Mouse (Mus musculus): ENCODE data around the gene Coro1b. TPM values are rescaled to one million over a fixed set of nuclear protein-coding genes. Genes with fewer than 3 reads are reported as not detected.
A peak's percentile ranks its signal among the peaks of the same experiment; 100 is the strongest.

Coro1b gene
- total RNA-seq (2014; rRNA removed) (96.1 and 116 TPM in 2 replicates), polyA plus RNA-seq (2015; fragmentation: Nextera tagmentation; extraction: Ambion mirVana) (95.2 and 104 TPM in 2 replicates)

DNA sequence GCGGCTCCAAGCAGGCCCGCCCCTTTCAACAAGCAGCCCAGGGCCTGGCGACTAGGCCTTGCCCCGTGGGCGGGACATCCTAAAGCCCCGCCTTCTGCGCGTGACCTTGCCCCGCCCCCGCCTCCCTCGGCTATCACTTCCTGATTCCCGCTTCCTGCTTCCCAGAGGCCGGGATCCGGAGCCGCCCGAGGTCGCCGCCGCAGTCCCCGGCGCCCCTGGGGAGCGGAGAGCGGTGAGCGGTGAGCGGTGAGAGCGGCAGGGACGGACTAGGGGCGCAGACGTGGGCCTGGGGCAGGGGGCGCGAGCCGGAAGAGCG, at the start of gene Coro1b:
Gene Coro1b (plus strand): TSS at position 129 of the 316 bp plus-strand sequence.
- Histone ChIP-seq H3K4me2 (ENCODE audit: low read depth, low read length, poor library complexity, severe bottlenecking) (peak within 1 kb of the TSS; percentile 91), H3K27ac (ENCODE audit: low read depth, low read length) (peak within 1 kb of the TSS; percentile 69), H3K9ac (replicated peaks; ENCODE audit: low read length, poor library complexity, severe bottlenecking) (peak within 1 kb of the TSS; percentile 94), H3K4me1 (ENCODE audit: insufficient read depth, low read length) (peaks cover 7% of the 10 kb centered on the region; the same call in 1 of the 2 replicates), H3K27me3 (ENCODE audit: insufficient read depth, low read length) (no peaks in the 10 kb centered on the region), H3K36me3 (ENCODE audit: insufficient read depth, low read length) (peaks cover 21% of the 10 kb centered on the region), H3K9me3 (ENCODE audit: low read length) (no peaks in the 10 kb centered on the region), H3K4me3 (ENCODE audit: low read depth, low read length) (peak within 1 kb of the TSS; percentile 88)
- 1% methylated on average over 30 of the region's 33 CpGs for WGBS
- DNase-seq (ENCODE audit: low spot score), result peak; percentile 92
- ATAC-seq (ENCODE audit: low FRiP score), result peak; percentile 87
- no peak for TF ChIP-seq CTCF (IDR thresholded peaks at IDR 0.05)

DNA sequence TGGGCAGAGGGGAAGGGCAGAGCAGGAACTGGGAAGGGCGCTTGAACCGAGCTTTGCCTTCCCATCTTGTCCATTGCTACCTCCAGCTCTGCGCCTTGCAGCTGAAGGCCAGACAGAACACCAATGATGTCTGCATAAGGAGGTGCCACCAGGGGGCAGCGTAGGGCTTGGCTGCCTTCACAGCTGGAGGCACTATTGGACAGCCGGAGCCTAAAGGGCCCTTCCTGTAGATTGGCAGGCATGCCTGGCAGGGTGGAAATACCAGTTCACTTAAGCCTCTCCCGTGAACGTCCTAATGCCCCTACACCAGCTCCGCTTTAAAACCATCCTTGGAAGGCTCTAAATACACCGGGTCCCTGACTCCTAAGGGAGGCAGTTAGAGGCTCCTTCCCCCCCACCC, 49.4 kb upstream of the Coro1b start:
- H3K36me3 ChIP-seq (ENCODE audit: insufficient read depth, low read length), result peaks cover 8% of the 10 kb centered on the region
- DNase-seq (ENCODE audit: low spot score) (peak; percentile 91), ATAC-seq (ENCODE audit: low FRiP score) (no peak)
- H3K4me1 ChIP-seq (ENCODE audit: insufficient read depth, low read length), result peaks cover 28% of the 10 kb centered on the region; the same call in 1 of the 2 replicates
- H3K9me3 ChIP-seq (ENCODE audit: low read length), result no peaks in the 10 kb centered on the region
- H3K4me3 ChIP-seq (ENCODE audit: low read depth, low read length), result no peak overlapping the region
- H3K27me3 ChIP-seq (ENCODE audit: insufficient read depth, low read length), result no peaks in the 10 kb centered on the region
- H3K9ac ChIP-seq (replicated peaks; ENCODE audit: low read length, poor library complexity, severe bottlenecking), result no peak overlapping the region
- peak overlapping the region; percentile 38; the same call in 1 of the 2 replicates for H3K27ac ChIP-seq (ENCODE audit: low read depth, low read length)
- peak; percentile 92 for TF ChIP-seq CTCF (IDR thresholded peaks at IDR 0.05)
- 0 out of 2 replicates have a peak overlapping the region, but pooled peaks have one; percentile 9 for H3K4me2 ChIP-seq (ENCODE audit: low read depth, low read length, poor library complexity, severe bottlenecking)
- 10% methylated on average over 9 of the region's 9 CpGs for WGBS

DNA sequence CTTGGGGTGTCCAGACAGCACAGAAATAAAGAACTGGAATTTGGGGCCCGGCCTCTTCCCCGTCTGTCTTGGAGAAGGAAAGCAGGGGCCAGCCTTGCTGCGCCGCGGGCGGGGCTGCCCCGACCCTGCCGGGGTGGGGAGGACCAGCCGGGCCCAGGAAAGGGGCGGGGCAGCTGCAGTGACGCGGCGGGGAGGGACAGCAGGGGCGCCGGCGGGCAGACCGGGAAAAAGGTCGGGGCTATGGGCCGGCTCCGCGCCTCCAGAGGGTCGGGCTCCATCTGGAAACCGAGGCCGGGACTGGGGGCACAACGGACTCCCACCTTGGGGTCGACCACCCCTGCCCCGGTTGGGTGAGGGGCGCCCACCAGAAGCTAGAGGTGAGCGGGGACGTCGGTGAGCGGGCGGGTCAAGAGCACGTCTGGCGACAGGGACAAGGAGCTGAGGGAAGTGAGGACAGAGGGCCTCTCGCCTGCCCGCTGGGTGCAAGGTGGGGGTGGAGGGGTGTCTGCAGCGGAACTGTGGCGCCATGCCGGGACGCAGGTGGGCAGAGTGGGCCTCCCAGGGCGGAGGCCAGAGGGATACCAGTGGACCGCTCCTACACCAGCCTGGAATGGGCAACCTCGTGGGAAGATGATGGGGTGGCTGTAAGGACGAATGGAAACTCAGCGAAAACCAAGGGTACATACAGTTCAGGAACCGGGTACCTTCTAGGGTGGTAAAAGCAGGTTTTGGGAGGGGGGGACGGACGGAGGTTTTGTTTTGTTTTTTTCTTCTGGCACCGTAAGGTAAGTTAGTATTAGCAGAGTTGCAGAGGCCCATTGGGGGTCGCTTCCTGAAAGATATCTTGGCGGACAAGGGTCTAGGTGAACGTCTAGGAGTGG, 48.3 kb upstream of the Coro1b start, which contains the start of gene Pitpnm1:
Gene Pitpnm1 (plus strand): TSS at position 162 of the 881 bp plus-strand sequence.
- no peak for ATAC-seq (ENCODE audit: low FRiP score)
- Histone ChIP-seq H3K27ac (ENCODE audit: low read depth, low read length) (peak within 1 kb of the TSS; percentile 72), H3K27me3 (ENCODE audit: insufficient read depth, low read length) (no peaks in the 10 kb centered on the region), H3K4me2 (ENCODE audit: low read depth, low read length, poor library complexity, severe bottlenecking) (peak within 1 kb of the TSS; percentile 70), H3K9me3 (ENCODE audit: low read length) (no peaks in the 10 kb centered on the region), H3K9ac (replicated peaks; ENCODE audit: low read length, poor library complexity, severe bottlenecking) (peak within 1 kb of the TSS; percentile 66), H3K4me3 (ENCODE audit: low read depth, low read length) (peak within 1 kb of the TSS; percentile 53), H3K36me3 (ENCODE audit: insufficient read depth, low read length) (peaks cover 15% of the 10 kb centered on the region), H3K4me1 (ENCODE audit: insufficient read depth, low read length) (peaks cover 28% of the 10 kb centered on the region; the same call in 1 of the 2 replicates)
- TF ChIP-seq CTCF (IDR thresholded peaks at IDR 0.05), result no peak
- WGBS, result 2% methylated on average over 51 of the region's 53 CpGs
- no peak for DNase-seq (ENCODE audit: low spot score)

DNA sequence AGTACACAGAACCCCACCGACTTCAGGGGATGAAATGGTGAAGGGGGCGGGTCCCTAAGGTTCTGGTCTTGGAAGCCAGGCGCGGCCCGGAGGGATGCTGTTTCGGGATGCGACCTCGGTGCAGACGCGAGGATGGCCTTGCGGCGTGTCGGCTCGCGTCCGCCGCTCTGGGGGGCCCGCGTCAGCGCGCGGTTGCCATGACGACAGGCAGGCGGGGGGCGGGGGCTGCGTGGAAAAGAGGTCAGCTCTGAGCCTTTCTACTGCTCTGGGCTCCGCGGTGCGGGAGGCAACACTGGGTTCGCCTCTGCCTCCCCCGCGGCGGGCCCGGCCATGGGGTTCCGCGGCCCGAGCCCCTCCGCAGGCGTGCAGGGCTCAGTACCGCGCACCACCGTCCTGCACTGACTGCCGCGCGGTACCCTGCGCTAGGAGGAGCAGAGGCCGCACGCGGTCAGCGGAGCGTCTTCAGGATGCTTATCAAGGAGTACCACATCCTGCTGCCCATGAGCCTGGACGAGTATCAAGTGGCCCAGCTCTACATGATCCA, 47.6 kb upstream of the Coro1b start:
- H3K9ac ChIP-seq (replicated peaks; ENCODE audit: low read length, poor library complexity, severe bottlenecking), result peak overlapping the region; percentile 66
- no peaks in the 10 kb centered on the region for H3K9me3 ChIP-seq (ENCODE audit: low read length)
- ATAC-seq (ENCODE audit: low FRiP score) (peak; percentile 14; the same call in 1 of the 2 replicates), DNase-seq (ENCODE audit: low spot score) (peak; percentile 55)
- peak overlapping the region; percentile 53 for H3K4me3 ChIP-seq (ENCODE audit: low read depth, low read length)
- TF ChIP-seq CTCF (IDR thresholded peaks at IDR 0.05), result no peak
- H3K27ac ChIP-seq (ENCODE audit: low read depth, low read length), result peak overlapping the region; percentile 72
- no peaks in the 10 kb centered on the region for H3K27me3 ChIP-seq (ENCODE audit: insufficient read depth, low read length)
- WGBS, result 2% methylated on average over 36 of the region's 52 CpGs
- H3K36me3 ChIP-seq (ENCODE audit: insufficient read depth, low read length), result peaks cover 21% of the 10 kb centered on the region
- H3K4me1 ChIP-seq (ENCODE audit: insufficient read depth, low read length), result peaks cover 28% of the 10 kb centered on the region; the same call in 1 of the 2 replicates
- H3K4me2 ChIP-seq (ENCODE audit: low read depth, low read length, poor library complexity, severe bottlenecking), result peak overlapping the region; percentile 70

DNA sequence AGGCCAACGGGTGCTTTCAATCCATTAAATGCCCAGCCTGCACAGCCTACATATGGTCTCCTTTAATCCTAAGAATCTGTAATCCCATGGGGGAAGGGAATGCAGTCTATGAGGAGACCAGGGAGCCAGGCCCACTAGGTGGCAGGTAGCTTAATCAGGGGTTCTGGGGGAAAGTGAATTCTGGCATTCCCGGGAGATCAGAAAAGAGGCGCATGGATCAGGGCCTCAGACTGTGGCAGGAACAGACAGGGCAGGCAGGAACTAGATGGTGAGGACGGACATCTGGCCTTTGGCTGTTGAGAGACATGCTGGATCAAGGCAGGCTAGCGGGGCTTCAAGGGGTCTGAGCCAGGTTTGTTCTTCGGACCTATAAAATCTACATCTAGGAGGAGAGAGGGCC, 47.0 kb upstream of the Coro1b start:
- Histone ChIP-seq H3K4me1 (ENCODE audit: insufficient read depth, low read length) (peaks cover 28% of the 10 kb centered on the region; the same call in 1 of the 2 replicates), H3K4me2 (ENCODE audit: low read depth, low read length, poor library complexity, severe bottlenecking) (peak overlapping the region; percentile 70)

More for the DNA sequence above, 47.0 kb upstream of the Coro1b start:
- peak overlapping the region; percentile 53 for H3K4me3 ChIP-seq (ENCODE audit: low read depth, low read length)
- H3K9ac ChIP-seq (replicated peaks; ENCODE audit: low read length, poor library complexity, severe bottlenecking), result peak overlapping the region; percentile 66
- no peaks in the 10 kb centered on the region for H3K27me3 ChIP-seq (ENCODE audit: insufficient read depth, low read length)
- peak; percentile 56 for TF ChIP-seq CTCF (IDR thresholded peaks at IDR 0.05)
- ATAC-seq (ENCODE audit: low FRiP score) (no peak), DNase-seq (ENCODE audit: low spot score) (peak; percentile 53)
- H3K36me3 ChIP-seq (ENCODE audit: insufficient read depth, low read length), result peaks cover 23% of the 10 kb centered on the region
- no peaks in the 10 kb centered on the region for H3K9me3 ChIP-seq (ENCODE audit: low read length)
- WGBS, result 40% methylated on average over 6 of the region's 6 CpGs
- peak overlapping the region; percentile 72 for H3K27ac ChIP-seq (ENCODE audit: low read depth, low read length)

Measured in midbrain, postnatal 0 days (tissue).